Mouse (Mus musculus) embryonic fibroblast, embryonic 13.5 days (primary cell): ENCODE measurements around the gene Dnah14. TPM values are rescaled to one million over a fixed set of nuclear protein-coding genes. Genes with fewer than 3 reads are reported as not detected.

Source experiments
- H3K27ac ChIP-seq: 2 replicates; pipeline ENCODE4 v1.5.1; 2012; ENCODE audit warnings: low read length, control low read depth, inconsistent platforms; ENCODE audit not compliant: insufficient read depth
- H3K4me1 ChIP-seq: 2 replicates; pipeline ENCODE4 v1.6.1; 2011; ENCODE audit warnings: low read length; ENCODE audit not compliant: control insufficient read depth, insufficient read depth
- H3K4me3 ChIP-seq: 2 replicates; pipeline ENCODE4 v1.5.1; 2011; ENCODE audit warnings: mild to moderate bottlenecking, control low read depth, low read length; ENCODE audit not compliant: insufficient read depth
- CTCF ChIP-seq: IDR thresholded peaks from 2 replicates; pipeline ENCODE4 v1.5.1; 2011; ENCODE audit warnings: mild to moderate bottlenecking, control low read depth, low read length, moderate library complexity, borderline replicate concordance; ENCODE audit not compliant: insufficient read depth
- POLR2A ChIP-seq: IDR thresholded peaks from 2 replicates; pipeline ENCODE4 v1.6.1; 2011; ENCODE audit warnings: low read depth, mild to moderate bottlenecking, control low read depth, low read length, moderate library complexity
- polyA plus RNA-seq: library from polyadenylated mRNA; stranded (reverse); fragments of >200 nt; gene quantifications from 2 replicates; pipeline ENCODE4 v1.2.4, GENCODE M21; 2011; ENCODE audit warnings: low read depth; ENCODE audit not compliant: missing spikeins, insufficient read length

The Dnah14 gene
- polyA plus RNA-seq, 1 experiment = not detected

- no peak for TF ChIP-seq CTCF
- peak overlapping the region; percentile 75 for H3K4me3 ChIP-seq
- H3K27ac ChIP-seq = peak overlapping the region; percentile 79; the same call in 1 of the 2 replicates
Measured at GRCm38 (mm10) chr1:181841396-181841795, 265.0 kb downstream of the Dnah14 start.

GRCm38 (mm10) chr1:181841864-181842672, 265.7 kb downstream of the Dnah14 start:
- Histone ChIP-seq H3K4me3 (peak overlapping the region; percentile 75), H3K27ac (peak overlapping the region; percentile 79), H3K4me1 (peaks cover 8% of the 10 kb centered on the region; the same call in 1 of the 2 replicates)
- TF ChIP-seq POLR2A (peak; percentile 78), CTCF (no peak)

More at GRCm38 (mm10) chr1:181841396-181841795, 265.0 kb downstream of the Dnah14 start:
- H3K4me1 ChIP-seq = peaks cover 8% of the 10 kb centered on the region; the same call in 1 of the 2 replicates

GRCm38 (mm10) chr1:181842781-181843180, 266.4 kb downstream of the Dnah14 start, which contains the start of gene Lbr:
Gene Lbr, minus strand, starts transcription at chr1:181843046.
- peak within 1 kb of the TSS; percentile 75 for H3K4me3 ChIP-seq
- peaks cover 8% of the 10 kb centered on the region; the same call in 1 of the 2 replicates for H3K4me1 ChIP-seq
- TF ChIP-seq POLR2A (no peak), CTCF (no peak)
- peak within 1 kb of the TSS; percentile 79 for H3K27ac ChIP-seq

GRCm38 (mm10) chr1:181844874-181845547, 268.7 kb downstream of the Dnah14 start:
- TF ChIP-seq CTCF (no peak), POLR2A (no peak)
- no peak overlapping the region for H3K27ac ChIP-seq

GRCm38 (mm10) chr1:181845767-181846166, 269.4 kb downstream of the Dnah14 start:
- TF ChIP-seq CTCF (no peak), POLR2A (no peak)
- Histone ChIP-seq H3K27ac (no peak overlapping the region), H3K4me1 (no peaks in the 10 kb centered on the region; the same call in none of the 2 replicates), H3K4me3 (no peak overlapping the region)

More at GRCm38 (mm10) chr1:181844874-181845547, 268.7 kb downstream of the Dnah14 start:
- Histone ChIP-seq H3K4me1 (peaks cover 4% of the 10 kb centered on the region), H3K4me3 (no peak overlapping the region)

GRCm38 (mm10) chr1:181847396-181847795, 271.0 kb downstream of the Dnah14 start:
- H3K27ac ChIP-seq = no peak overlapping the region
- no peaks in the 10 kb centered on the region; the same call in none of the 2 replicates for H3K4me1 ChIP-seq
- TF ChIP-seq CTCF (no peak), POLR2A (no peak)
- no peak overlapping the region for H3K4me3 ChIP-seq

GRCm38 (mm10) chr1:181848210-181848609, 271.9 kb downstream of the Dnah14 start:
- Histone ChIP-seq H3K27ac (no peak overlapping the region), H3K4me3 (no peak overlapping the region), H3K4me1 (no peaks in the 10 kb centered on the region; the same call in none of the 2 replicates)

GRCm38 (mm10) chr1:181850441-181850840, 274.1 kb downstream of the Dnah14 start:
- TF ChIP-seq CTCF = no peak
- no peak for TF ChIP-seq POLR2A
- Histone ChIP-seq H3K4me1 (no peaks in the 10 kb centered on the region; the same call in none of the 2 replicates), H3K4me3 (no peak overlapping the region), H3K27ac (no peak overlapping the region)

More at GRCm38 (mm10) chr1:181848210-181848609, 271.9 kb downstream of the Dnah14 start:
- no peak for TF ChIP-seq CTCF
- TF ChIP-seq POLR2A = no peak

- TF ChIP-seq CTCF = no peak
- no peak for TF ChIP-seq POLR2A
- no peak overlapping the region for H3K4me3 ChIP-seq
- no peaks in the 10 kb centered on the region; the same call in none of the 2 replicates for H3K4me1 ChIP-seq
- H3K27ac ChIP-seq = no peak overlapping the region
Measured at GRCm38 (mm10) chr1:181851521-181852310, 275.4 kb downstream of the Dnah14 start.

GRCm38 (mm10) chr1:181852466-181852865, 276.1 kb downstream of the Dnah14 start:
- Histone ChIP-seq H3K27ac (no peak overlapping the region), H3K4me3 (no peak overlapping the region)

More at GRCm38 (mm10) chr1:181852466-181852865, 276.1 kb downstream of the Dnah14 start:
- TF ChIP-seq POLR2A (no peak), CTCF (no peak)
- H3K4me1 ChIP-seq = no peaks in the 10 kb centered on the region; the same call in none of the 2 replicates
